Mouse (Mus musculus): ENCODE measurements around the gene Pym1.
"Not testable (repeated sequence)": the region's sequence is repeated elsewhere in the genome, so short reads cannot be mapped to it uniquely, and the experiment has no call there.

Gene Pym1

GRCm38 (mm10) chr10:128747646-128748251 lies at the start of gene Pym1:
Gene Pym1, plus strand, starts transcription at chr10:128747889.
- DNase-seq (ENCODE audit: low read depth, low spot score) = peak; percentile 75

GRCm38 (mm10) chr10:128699006-128699405 lies 48.7 kb upstream of the Pym1 start:
- DNase-seq (ENCODE audit: low read depth, low spot score) = no peak

- DNase-seq (ENCODE audit: low read depth, low spot score) = no peak
Observed at GRCm38 (mm10) chr10:128699611-128700010, 48.1 kb upstream of the Pym1 start.

- no peak for DNase-seq (ENCODE audit: low read depth, low spot score)
Observed at GRCm38 (mm10) chr10:128700712-128701111, 47.0 kb upstream of the Pym1 start.

GRCm38 (mm10) chr10:128702328-128703007 lies 45.2 kb upstream of the Pym1 start:
- DNase-seq (ENCODE audit: low read depth, low spot score) = no peak

GRCm38 (mm10) chr10:128703895-128704294 lies 43.8 kb upstream of the Pym1 start, which contains the start of gene Pmel:
Gene Pmel, plus strand, starts transcription at chr10:128704195.
- no peak for DNase-seq (ENCODE audit: low read depth, low spot score)

- DNase-seq (ENCODE audit: low read depth, low spot score) = peak; percentile 91
Observed at GRCm38 (mm10) chr10:128704491-128705316, 43.0 kb upstream of the Pym1 start, which contains the start of gene Cdk2. Gene Cdk2, minus strand, starts transcription at chr10:128705031.

- DNase-seq (ENCODE audit: low read depth, low spot score) = no peak
Observed at GRCm38 (mm10) chr10:128705317-128705693, 42.4 kb upstream of the Pym1 start.

GRCm38 (mm10) chr10:128711318-128711717 lies 36.4 kb upstream of the Pym1 start:
- not testable (repeated sequence) for DNase-seq (ENCODE audit: low read depth, low spot score)

GRCm38 (mm10) chr10:128715559-128716537 lies 31.8 kb upstream of the Pym1 start:
- DNase-seq (ENCODE audit: low read depth, low spot score) = no peak

- DNase-seq (ENCODE audit: low read depth, low spot score) = not testable (repeated sequence)
Observed at GRCm38 (mm10) chr10:128725466-128725865, 22.2 kb upstream of the Pym1 start.

GRCm38 (mm10) chr10:128728059-128728458 lies 19.6 kb upstream of the Pym1 start:
- DNase-seq (ENCODE audit: low read depth, low spot score) = no peak

- peak; percentile 59 for DNase-seq (ENCODE audit: low read depth, low spot score)
Observed at GRCm38 (mm10) chr10:128731002-128731433, 16.7 kb upstream of the Pym1 start.

- DNase-seq (ENCODE audit: low read depth, low spot score) = no peak
Observed at GRCm38 (mm10) chr10:128731992-128732391, 15.7 kb upstream of the Pym1 start.

GRCm38 (mm10) chr10:128737435-128737834 lies 10.3 kb upstream of the Pym1 start:
- no peak for DNase-seq (ENCODE audit: low read depth, low spot score)

GRCm38 (mm10) chr10:128740296-128740695 lies 7.4 kb upstream of the Pym1 start:
- DNase-seq (ENCODE audit: low read depth, low spot score) = no peak

- no peak for DNase-seq (ENCODE audit: low read depth, low spot score)
Observed at GRCm38 (mm10) chr10:128742616-128743015, 5.1 kb upstream of the Pym1 start.

- DNase-seq (ENCODE audit: low read depth, low spot score) = no peak
Observed at GRCm38 (mm10) chr10:128743235-128743634, 4.5 kb upstream of the Pym1 start.

GRCm38 (mm10) chr10:128743791-128744191 lies 3.9 kb upstream of the Pym1 start:
- DNase-seq (ENCODE audit: low read depth, low spot score) = peak; percentile 35

- DNase-seq (ENCODE audit: low read depth, low spot score) = no peak
Observed at GRCm38 (mm10) chr10:128744211-128744610, 3.5 kb upstream of the Pym1 start.

Data from forelimb bud, embryonic 11.5 days (tissue).